Mouse (Mus musculus) thymus, adult 2 months (tissue): ENCODE results near the gene Hoxc6. TPM values are rescaled to one million over a fixed set of nuclear protein-coding genes. Genes with fewer than 3 reads are reported as not detected.

ENCODE experiments used
- DNase-seq: peaks from one replicate; pipeline ENCODE4 v3.0.0; 2021
- H3K27ac ChIP-seq: fragments of 200-500 bp; 2 replicates; pipeline ENCODE4 v1.5.1; 2012; ENCODE audit warnings: low read length, control low read depth; ENCODE audit not compliant: control insufficient read depth, insufficient read depth
- H3K27me3 ChIP-seq: fragments of 200-500 bp; 2 replicates; pipeline ENCODE4 v1.6.1; 2012; ENCODE audit warnings: mild to moderate bottlenecking, low read length, moderate library complexity, mixed read lengths; ENCODE audit not compliant: control insufficient read depth, insufficient read depth
- H3K36me3 ChIP-seq: fragments of 200-500 bp; 2 replicates; pipeline ENCODE4 v1.6.1; 2012; ENCODE audit warnings: mild to moderate bottlenecking, low read length, moderate library complexity; ENCODE audit not compliant: control insufficient read depth, insufficient read depth
- H3K4me1 ChIP-seq: fragments of 200-500 bp; replicated peaks from 2 replicates; pipeline ENCODE4 v1.6.1; 2012; ENCODE audit warnings: low read length; ENCODE audit not compliant: control insufficient read depth, insufficient read depth
- H3K4me3 ChIP-seq: fragments of 200-500 bp; 2 replicates; pipeline ENCODE4 v1.5.1; 2012; ENCODE audit warnings: mild to moderate bottlenecking, low read length, control low read depth, moderate library complexity; ENCODE audit not compliant: control insufficient read depth, insufficient read depth
- CTCF ChIP-seq: fragments of 200-500 bp; IDR thresholded peaks from 2 replicates; pipeline ENCODE4 v1.5.1; 2012; ENCODE audit warnings: mild to moderate bottlenecking, control low read depth, low read length, moderate library complexity, borderline replicate concordance; ENCODE audit not compliant: control insufficient read depth, poor library complexity, insufficient read depth; ENCODE audit errors: extremely low read depth
- POLR2A ChIP-seq: fragments of 200-500 bp; IDR thresholded peaks from 2 replicates; pipeline ENCODE4 v1.6.1; 2012; ENCODE audit warnings: mild to moderate bottlenecking, low read length, control low read depth, moderate library complexity; ENCODE audit not compliant: control insufficient read depth, poor library complexity, insufficient read depth; ENCODE audit errors: extremely low read depth
- WGBS: fragments of 180-500 bp; shearing (Covaris S2); methylation state at CpG from one replicate; pipeline ENCODE4 v1.1.7; 2018; 5-methylcytosine and 5-hydroxymethylcytosine counted together
- polyA plus RNA-seq: library from polyadenylated mRNA; depleted of rRNA; stranded (reverse); fragments of >200 nt; gene quantifications from 2 replicates; pipeline ENCODE4 v1.2.3, GENCODE M21; 2012

Gene Hoxc6
- polyA plus RNA-seq, 1 experiment, result 0.23 TPM

DNA sequence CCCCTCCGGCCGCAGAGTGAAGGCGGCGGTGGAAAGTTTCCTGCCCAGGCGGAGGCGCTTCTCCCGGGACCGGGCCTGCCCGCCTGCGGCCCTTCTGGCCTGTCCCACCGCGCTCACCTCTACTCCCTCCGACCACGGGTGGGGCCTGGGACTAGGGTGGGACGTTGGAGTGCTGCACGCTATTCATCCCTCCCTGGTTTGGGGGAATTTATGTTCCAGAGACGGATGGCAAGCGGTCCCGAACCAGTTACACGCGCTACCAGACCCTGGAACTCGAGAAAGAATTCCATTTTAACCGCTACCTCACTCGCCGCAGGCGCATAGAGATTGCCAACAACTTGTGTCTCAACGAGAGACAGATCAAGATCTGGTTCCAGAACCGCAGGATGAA lies 16.9 kb downstream of the Hoxc6 start:
- no peak overlapping the region for H3K27ac ChIP-seq
- WGBS, result 8% methylated on average over 28 of the region's 28 CpGs
- DNase-seq, result no peak

DNA sequence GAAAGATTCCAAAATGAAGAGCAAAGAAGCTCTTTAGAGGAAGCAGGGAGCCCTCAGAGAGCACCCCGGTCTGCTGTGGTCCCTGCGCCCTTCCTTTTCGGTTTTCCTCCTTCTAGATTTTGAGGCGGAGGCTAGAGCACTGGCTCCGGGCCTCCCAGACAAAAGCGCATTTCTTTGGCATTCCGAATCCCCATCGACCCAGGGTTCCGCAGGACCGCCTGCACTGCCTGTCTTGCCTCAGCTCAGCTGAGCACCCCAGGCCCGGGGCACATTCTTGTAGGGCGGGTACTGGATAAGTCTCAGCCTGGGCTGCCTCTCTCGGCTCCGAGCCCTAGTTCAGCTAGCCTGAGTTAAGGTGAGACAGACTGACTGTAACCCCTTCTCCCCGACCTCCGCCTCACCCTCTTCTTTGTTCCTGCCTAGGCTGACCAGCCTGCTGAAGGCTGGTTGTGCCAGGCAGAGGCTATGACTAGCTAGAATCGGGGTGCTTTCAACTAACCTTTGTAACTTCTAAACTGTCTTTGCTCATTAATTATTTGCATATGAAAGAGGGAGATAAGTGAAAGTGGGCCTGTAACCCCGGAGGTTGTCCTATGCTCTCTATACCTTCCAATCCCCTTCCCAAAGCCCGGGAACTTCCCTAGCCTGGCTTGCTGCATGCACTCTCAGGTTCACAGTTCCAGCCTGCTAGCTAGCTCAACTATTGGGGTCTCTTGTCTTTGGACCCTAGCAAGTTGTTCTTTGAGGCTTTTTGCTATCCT lies 17.5 kb downstream of the Hoxc6 start:
- TF ChIP-seq CTCF (no peak), POLR2A (no peak)
- no peak for DNase-seq
- peaks cover 36% of the 10 kb centered on the region for H3K27me3 ChIP-seq

More for the DNA sequence above, 16.9 kb downstream of the Hoxc6 start:
- H3K36me3 ChIP-seq, result no peaks in the 10 kb centered on the region
- no peak overlapping the region for H3K4me3 ChIP-seq
- TF ChIP-seq CTCF (no peak), POLR2A (no peak)
- peaks cover 39% of the 10 kb centered on the region for H3K27me3 ChIP-seq
- no peaks in the 10 kb centered on the region for H3K4me1 ChIP-seq

DNA sequence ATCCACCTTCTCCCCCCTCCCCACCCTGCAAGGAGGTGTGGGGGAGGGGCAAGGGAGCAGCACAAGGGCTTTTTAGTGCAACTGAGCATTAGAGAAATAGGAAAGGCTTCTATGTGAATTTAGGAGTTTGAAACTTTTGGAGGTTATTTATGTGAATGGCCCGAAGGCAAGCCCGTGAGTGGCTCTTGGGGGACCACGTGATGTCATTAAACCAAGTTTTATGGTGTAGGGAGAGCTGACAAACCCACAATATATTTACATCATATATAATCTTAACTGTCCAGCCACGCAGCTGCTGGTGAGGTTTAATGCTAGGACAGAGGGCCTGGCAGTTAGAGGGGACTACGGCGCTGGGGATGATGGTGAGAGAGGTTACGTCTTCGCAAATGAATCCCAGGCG lies 20.6 kb downstream of the Hoxc6 start, which contains the start of gene Hoxc4:
Gene Hoxc4 (plus strand): TSS at position 299 of the 400 bp plus-strand sequence.
- DNase-seq, result no peak
- TF ChIP-seq POLR2A (no peak), CTCF (no peak)
- WGBS, result 83% methylated on average over 9 of the region's 9 CpGs
- Histone ChIP-seq H3K27ac (no peak within 1 kb of the TSS), H3K36me3 (no peaks in the 10 kb centered on the region), H3K4me3 (no peak within 1 kb of the TSS), H3K27me3 (peaks cover 23% of the 10 kb centered on the region), H3K4me1 (no peaks in the 10 kb centered on the region)

More for the DNA sequence above, 17.5 kb downstream of the Hoxc6 start:
- Histone ChIP-seq H3K27ac (no peak overlapping the region), H3K4me3 (no peak overlapping the region), H3K4me1 (no peaks in the 10 kb centered on the region), H3K36me3 (no peaks in the 10 kb centered on the region)
- 26% methylated on average over 19 of the region's 19 CpGs for WGBS

- no peak for DNase-seq
- Histone ChIP-seq H3K27me3 (peaks cover 16% of the 10 kb centered on the region), H3K4me1 (no peaks in the 10 kb centered on the region), H3K4me3 (no peak overlapping the region), H3K27ac (no peak overlapping the region), H3K36me3 (no peaks in the 10 kb centered on the region)
- no peak for TF ChIP-seq POLR2A
- TF ChIP-seq CTCF, result no peak
- WGBS, result 17% methylated on average over 8 of the region's 8 CpGs
Measured at GRCm38 (mm10) chr15:103020899-103021418, 22.9 kb downstream of the Hoxc6 start.

DNA sequence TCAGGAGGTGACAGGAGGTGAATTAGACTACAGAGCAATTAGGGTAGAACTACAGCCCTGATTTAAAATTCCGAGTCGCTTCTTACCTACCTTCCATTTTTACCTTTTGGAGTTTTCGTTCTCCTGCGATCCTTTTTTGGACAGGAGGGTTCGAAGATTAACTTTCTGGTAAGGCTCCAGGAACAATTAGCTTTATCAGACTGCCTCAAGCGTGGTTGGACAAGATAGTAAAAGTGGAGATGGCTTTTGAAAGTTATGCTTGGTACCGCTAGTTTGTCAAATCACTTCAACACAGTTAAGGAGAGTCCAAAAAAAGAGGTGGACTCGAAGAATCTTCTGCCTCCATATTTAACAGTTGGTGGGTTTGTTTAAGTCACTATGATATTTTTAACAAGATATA lies 23.5 kb downstream of the Hoxc6 start:
- WGBS, result 19% methylated on average over 8 of the region's 8 CpGs
- TF ChIP-seq POLR2A (no peak), CTCF (no peak)

DNA sequence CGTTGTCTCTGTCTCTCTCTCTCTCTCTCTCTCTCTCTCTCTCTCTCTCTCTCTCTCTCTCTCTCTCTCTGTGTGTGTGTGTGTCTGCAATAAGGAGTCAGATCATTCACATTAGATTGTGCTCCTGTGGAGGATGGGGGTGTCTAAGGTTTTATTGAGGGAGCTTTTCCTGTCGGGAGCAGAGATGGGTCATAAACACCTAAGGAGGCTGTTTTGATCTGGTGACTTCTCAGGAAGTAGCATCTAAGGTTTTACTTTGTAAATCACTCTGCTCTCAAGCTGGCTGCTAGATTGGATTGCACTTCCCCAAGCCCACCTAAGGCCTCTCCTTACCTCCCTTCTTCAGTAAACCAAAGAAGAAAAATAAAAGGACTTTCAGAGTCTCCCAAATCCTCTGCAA lies 26.1 kb downstream of the Hoxc6 start:
- 7% methylated on average over 2 of the region's 2 CpGs for WGBS
- peaks cover 12% of the 10 kb centered on the region for H3K27me3 ChIP-seq

More for the DNA sequence above, 23.5 kb downstream of the Hoxc6 start:
- Histone ChIP-seq H3K36me3 (no peaks in the 10 kb centered on the region), H3K27me3 (peaks cover 16% of the 10 kb centered on the region), H3K27ac (no peak overlapping the region), H3K4me3 (no peak overlapping the region), H3K4me1 (no peaks in the 10 kb centered on the region)
- no peak for DNase-seq

More for the DNA sequence above, 26.1 kb downstream of the Hoxc6 start:
- TF ChIP-seq POLR2A (no peak), CTCF (no peak)
- H3K4me3 ChIP-seq, result no peak overlapping the region
- DNase-seq, result no peak
- H3K4me1 ChIP-seq, result no peaks in the 10 kb centered on the region
- H3K27ac ChIP-seq, result no peak overlapping the region
- H3K36me3 ChIP-seq, result no peaks in the 10 kb centered on the region
